Mouse (Mus musculus): ENCODE data around the gene Cdh22.

The Cdh22 gene

GRCm38 (mm10) chr2:165080657-165081056 lies 154.0 kb downstream of the Cdh22 start:
- DNase-seq (ENCODE audit: low read depth), result no peak

GRCm38 (mm10) chr2:165078605-165079004 lies 156.0 kb downstream of the Cdh22 start:
- no peak for DNase-seq (ENCODE audit: low read depth)

- no peak for DNase-seq (ENCODE audit: low read depth)
These were observed 156.6 kb downstream of the Cdh22 start for GRCm38 (mm10) chr2:165078045-165078444.

GRCm38 (mm10) chr2:165077055-165077454 lies 157.6 kb downstream of the Cdh22 start:
- DNase-seq (ENCODE audit: low read depth), result no peak

GRCm38 (mm10) chr2:165074937-165075336 lies 159.7 kb downstream of the Cdh22 start:
- DNase-seq (ENCODE audit: low read depth), result peak; percentile 83

- no peak for DNase-seq (ENCODE audit: low read depth)
These were observed 160.4 kb downstream of the Cdh22 start for GRCm38 (mm10) chr2:165074081-165074884.

- DNase-seq (ENCODE audit: low read depth), result no peak
These were observed 161.3 kb downstream of the Cdh22 start for GRCm38 (mm10) chr2:165073381-165073781.

- DNase-seq (ENCODE audit: low read depth), result peak; percentile 55
These were observed 164.4 kb downstream of the Cdh22 start for GRCm38 (mm10) chr2:165070096-165070816.

- no peak for DNase-seq (ENCODE audit: low read depth)
These were observed 165.8 kb downstream of the Cdh22 start for GRCm38 (mm10) chr2:165068806-165069205.

GRCm38 (mm10) chr2:165064489-165064888 lies 170.2 kb downstream of the Cdh22 start:
- no peak for DNase-seq (ENCODE audit: low read depth)

- DNase-seq (ENCODE audit: low read depth), result no peak
These were observed 172.8 kb downstream of the Cdh22 start for GRCm38 (mm10) chr2:165061638-165062433.

Data from naive thymus-derived CD4-positive, alpha-beta T cell, adult 2 months (primary cell).